Mouse (Mus musculus) spleen, adult 2 months (tissue): ENCODE data around the gene Nr2c2ap.

Experiments
- CTCF ChIP-seq: fragments of 200-500 bp; IDR thresholded peaks from 2 replicates; pipeline ENCODE4 v1.5.1; 2011; ENCODE audit warnings: mild to moderate bottlenecking, inconsistent platforms; ENCODE audit not compliant: insufficient read depth, insufficient read length, insufficient replicate concordance; ENCODE audit errors: extremely low read depth
- POLR2A ChIP-seq: fragments of 200-500 bp; IDR thresholded peaks from 2 replicates; pipeline ENCODE4 v1.6.1; 2011; ENCODE audit warnings: low read depth, low read length, inconsistent platforms

- TF ChIP-seq CTCF = no peak
- peak; percentile 47; the same call in 1 of the 2 replicates for TF ChIP-seq POLR2A
These were observed 8.1 kb downstream of the Nr2c2ap start, which contains the start of the genes Rfxank, Borcs8 and Mef2b for GRCm38 (mm10) chr8:70139026-70139857.
